Mouse (Mus musculus) testis, adult 2 months (tissue): Measurements from ENCODE around the gene Aldh3b3.

ENCODE experiments used
- CTCF ChIP-seq: fragments of 200-500 bp; IDR thresholded peaks from 2 replicates; pipeline ENCODE4 v1.5.1; 2012; ENCODE audit warnings: low read depth, mild to moderate bottlenecking, inconsistent platforms, low read length, moderate library complexity; ENCODE audit not compliant: control insufficient read depth, insufficient read depth, insufficient replicate concordance
- POLR2A ChIP-seq: fragments of 200-500 bp; IDR thresholded peaks from 2 replicates; pipeline ENCODE4 v1.6.1; 2012; ENCODE audit warnings: low read depth, mild to moderate bottlenecking, inconsistent platforms, low read length, moderate library complexity; ENCODE audit not compliant: control insufficient read depth

DNA sequence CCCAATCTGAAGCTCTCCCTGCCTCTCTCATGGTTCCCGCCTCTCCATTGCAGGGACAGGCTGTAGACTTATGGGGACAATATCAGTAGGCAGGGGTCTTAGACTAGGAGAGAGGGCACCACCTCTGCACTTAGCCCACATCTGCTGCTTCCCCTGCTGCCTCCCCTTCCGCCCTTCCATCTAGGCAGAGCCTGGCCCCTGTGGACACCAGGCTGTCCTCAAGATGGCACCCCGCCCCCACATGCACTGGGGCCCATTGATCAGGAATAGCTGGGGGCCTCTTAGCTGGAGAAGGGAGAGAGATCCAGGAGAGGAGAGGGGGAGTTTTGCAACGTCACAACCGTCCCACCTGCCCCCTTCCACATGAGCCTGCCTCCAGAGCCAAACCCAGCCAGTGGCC, 34.0 kb downstream of the Aldh3b3 start, which contains the start of gene Tbx10:
- no peak for TF ChIP-seq CTCF
- TF ChIP-seq POLR2A = no peak
